Mouse (Mus musculus): ENCODE data around the gene Itk. TPM values are rescaled to one million over a fixed set of nuclear protein-coding genes. Genes with fewer than 3 reads are reported as not detected.

Gene Itk
- total RNA-seq, 2 experiments from 2014 or later: 0.14 to 0.18 TPM

GRCm38 (mm10) chr11:46392890-46393289 is 3.6 kb upstream of the Itk start:
- no peak for DNase-seq

- DNase-seq: no peak
These were observed 1.3 kb upstream of the Itk start for GRCm38 (mm10) chr11:46390621-46391020.

GRCm38 (mm10) chr11:46388438-46388837 is 877 bp downstream of the Itk start:
- DNase-seq: no peak

- no peak for DNase-seq
These were observed 2.3 kb downstream of the Itk start for GRCm38 (mm10) chr11:46387061-46387460.

- DNase-seq: no peak
These were observed 2.8 kb downstream of the Itk start for GRCm38 (mm10) chr11:46386556-46386955.

GRCm38 (mm10) chr11:46384925-46385324 is 4.4 kb downstream of the Itk start:
- DNase-seq: no peak

- DNase-seq: no peak
These were observed 6.8 kb downstream of the Itk start for GRCm38 (mm10) chr11:46382466-46382865.

- no peak for DNase-seq
These were observed 9.1 kb downstream of the Itk start for GRCm38 (mm10) chr11:46380097-46380675.

GRCm38 (mm10) chr11:46377819-46378782 is 11.2 kb downstream of the Itk start:
- DNase-seq: no peak

- no peak for DNase-seq
These were observed 12.0 kb downstream of the Itk start for GRCm38 (mm10) chr11:46377316-46377715.

DNA sequence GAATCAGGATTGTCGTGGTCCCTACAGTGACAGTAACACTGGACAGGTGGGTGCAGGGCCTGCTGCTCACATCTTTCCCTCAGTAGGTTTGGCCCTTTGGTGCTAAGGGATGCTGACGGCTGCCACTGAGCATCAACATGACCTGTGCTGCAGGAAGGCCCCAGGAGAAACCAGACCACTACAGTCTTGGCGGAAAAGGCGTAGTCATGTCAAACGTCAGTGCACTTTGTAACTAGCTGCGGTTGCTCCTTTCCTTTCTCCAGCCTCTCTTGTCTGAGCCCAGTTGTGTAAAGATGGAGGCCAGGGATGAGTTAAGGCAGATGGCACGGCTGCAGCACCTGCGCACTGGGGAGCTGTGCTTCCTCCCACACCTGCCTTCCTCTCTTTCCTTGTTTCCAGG is 14.3 kb downstream of the Itk start:
- DNase-seq: no peak

GRCm38 (mm10) chr11:46373071-46374030 is 16.0 kb downstream of the Itk start:
- DNase-seq: no peak

DNA sequence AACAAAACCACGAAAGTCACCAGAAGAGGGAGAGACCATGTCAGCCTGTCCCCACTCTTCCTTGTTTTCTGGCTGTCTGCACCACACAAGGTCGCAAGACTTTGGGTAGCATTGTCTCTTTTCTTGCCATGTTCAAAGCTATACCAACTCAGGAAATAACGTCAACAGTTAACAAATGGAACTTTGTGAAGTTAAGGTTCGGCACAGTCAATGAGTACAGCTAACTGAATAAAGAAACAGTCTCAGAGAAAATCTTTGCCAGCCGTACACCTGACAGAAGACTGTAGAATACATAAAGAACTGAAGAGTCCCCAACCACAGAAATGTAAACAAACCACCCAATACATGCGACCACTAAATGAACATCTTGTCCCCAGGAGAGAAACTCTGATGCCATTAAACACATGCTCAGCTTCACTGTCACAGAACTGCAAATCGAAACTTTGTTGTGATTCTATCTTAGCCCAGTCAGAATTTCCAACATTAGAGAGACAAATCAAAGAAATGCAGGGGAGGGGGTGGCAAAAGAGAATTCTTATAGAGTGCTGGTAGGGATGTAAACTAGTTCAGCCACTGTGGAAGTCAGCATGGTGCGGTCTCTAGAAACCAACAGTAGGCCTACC is 16.9 kb downstream of the Itk start:
- no peak for DNase-seq

DNA sequence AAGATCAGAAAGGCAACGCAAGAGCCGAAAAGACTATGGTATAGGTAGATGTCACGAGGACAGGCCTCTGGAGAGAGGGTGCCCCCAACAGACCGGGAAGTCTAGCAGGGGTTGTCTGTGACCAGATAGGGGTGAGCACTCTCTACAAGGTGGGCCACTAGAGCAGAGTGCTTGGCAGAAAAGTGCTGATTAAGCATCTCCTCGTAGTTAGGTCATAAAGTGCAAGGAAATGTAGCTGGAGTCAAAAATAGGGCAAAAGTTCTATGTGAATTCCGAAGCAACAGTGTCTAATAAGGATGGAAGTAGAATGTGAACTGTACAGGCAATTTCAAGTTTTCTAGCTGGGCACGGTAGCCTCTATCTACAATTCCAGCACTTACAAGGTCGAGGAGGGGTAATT is 18.1 kb downstream of the Itk start:
- DNase-seq: no peak

GRCm38 (mm10) chr11:46370457-46370856 is 18.9 kb downstream of the Itk start:
- no peak for DNase-seq

DNA sequence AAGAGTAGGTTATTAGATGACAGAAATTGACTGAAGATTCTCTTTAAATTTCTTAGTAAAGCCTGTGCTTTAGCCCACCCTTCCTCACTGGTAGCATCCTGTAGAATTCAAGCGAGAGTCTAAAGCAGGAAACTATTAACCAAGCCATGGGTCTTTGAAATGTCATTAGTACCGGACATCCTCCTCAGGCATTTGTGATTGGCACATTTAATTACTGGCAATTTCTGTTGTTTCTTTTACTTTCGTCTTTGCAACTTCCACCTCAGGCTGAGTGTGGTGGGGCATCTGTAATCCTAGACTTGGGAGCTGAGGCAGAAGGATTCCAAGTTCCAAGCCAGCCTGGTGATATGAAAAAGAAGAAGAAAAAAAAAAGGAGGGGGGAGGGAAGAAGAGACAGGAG is 23.0 kb downstream of the Itk start:
- DNase-seq: no peak

DNA sequence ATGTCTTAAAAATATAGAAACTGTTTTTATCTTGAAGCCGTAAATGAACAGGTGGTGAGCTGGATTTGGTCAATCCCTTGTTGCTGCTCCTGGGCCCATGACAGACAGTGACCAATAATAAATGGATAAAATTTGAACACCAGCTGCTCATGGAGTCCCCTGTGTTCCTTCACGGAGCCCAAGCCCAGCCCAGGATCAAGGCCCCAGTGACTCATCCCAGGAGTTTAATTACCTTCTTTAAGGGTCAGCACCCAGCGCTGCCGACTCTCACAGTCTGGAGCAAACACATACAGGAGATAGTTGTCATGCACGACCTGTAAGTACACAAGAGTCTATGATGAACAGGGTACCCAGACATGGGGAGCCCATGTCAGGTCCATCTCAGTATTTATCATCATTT is 23.6 kb downstream of the Itk start:
- no peak for DNase-seq

- DNase-seq: no peak
These were observed 25.5 kb downstream of the Itk start for GRCm38 (mm10) chr11:46363864-46364263.

GRCm38 (mm10) chr11:46362061-46363022 is 27.0 kb downstream of the Itk start:
- DNase-seq: no peak

DNA sequence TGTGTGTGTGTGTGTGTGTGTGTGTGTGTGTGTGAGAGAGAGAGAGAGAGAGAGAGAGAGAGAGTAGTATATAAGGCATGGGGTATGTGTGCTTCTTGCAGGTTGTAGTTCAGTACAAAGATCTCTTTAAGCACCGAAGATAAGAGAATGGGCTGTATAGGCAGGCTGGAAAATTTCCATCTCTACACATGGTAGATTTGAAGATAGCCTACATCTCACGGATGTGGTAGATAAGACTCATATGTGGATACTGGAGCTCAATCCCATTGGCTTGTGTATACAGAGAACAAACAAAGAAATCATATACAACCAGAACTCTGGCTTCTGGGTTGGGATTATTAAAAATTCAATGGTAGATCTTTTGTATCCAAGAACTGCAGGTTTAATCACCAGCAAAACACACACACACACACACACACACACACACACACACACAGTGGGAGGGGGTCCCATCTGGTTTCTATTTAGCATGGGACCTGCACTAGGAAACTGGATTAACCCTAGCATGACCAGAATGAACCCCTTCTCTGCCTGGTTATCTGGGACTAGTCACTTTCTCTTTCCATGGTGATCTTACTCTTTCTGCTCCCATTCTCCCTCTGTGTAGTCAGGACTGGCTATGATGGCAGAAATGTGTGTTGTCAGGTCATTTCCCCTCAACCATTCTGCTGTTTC is 28.2 kb downstream of the Itk start:
- DNase-seq: no peak
